Mouse (Mus musculus): Measurements from ENCODE around the gene Coq10a. TPM values are rescaled to one million over a fixed set of nuclear protein-coding genes. Genes with fewer than 3 reads are reported as not detected.
A peak's percentile ranks its signal among the peaks of the same experiment; 100 is the strongest.

Gene Coq10a
- polyA plus RNA-seq, 1 experiment = 79.1 TPM

- Histone ChIP-seq H3K27ac (ENCODE audit: insufficient read depth, low read depth, low read length) (no peak overlapping the region), H3K4me3 (ENCODE audit: low read depth, low read length) (no peak overlapping the region), H3K36me3 (ENCODE audit: control insufficient read depth, insufficient read depth, low read length) (peaks cover 70% of the 10 kb centered on the region), H3K4me1 (ENCODE audit: control insufficient read depth, insufficient read depth, insufficient read length, low read length) (no peaks in the 10 kb centered on the region), H3K27me3 (ENCODE audit: control insufficient read depth, insufficient read depth, low read length) (no peaks in the 10 kb centered on the region)
- WGBS = 42% methylated on average over 2 of the region's 2 CpGs
- TF ChIP-seq CTCF (IDR thresholded peaks at IDR 0.05; ENCODE audit: extremely low read depth, insufficient read length, insufficient replicate concordance, low read depth, low read length) (peak; percentile 43; the same call in 1 of the 2 replicates), POLR2A (IDR thresholded peaks at IDR 0.05; ENCODE audit: low read depth, low read length) (no peak)
Observed at GRCm38 (mm10) chr10:128358796-128359195, 10.0 kb downstream of the Coq10a start.

- peaks cover 40% of the 10 kb centered on the region for H3K36me3 ChIP-seq (ENCODE audit: control insufficient read depth, insufficient read depth, low read length)
- H3K4me1 ChIP-seq (ENCODE audit: control insufficient read depth, insufficient read depth, insufficient read length, low read length) = peaks cover 6% of the 10 kb centered on the region; the same call in 1 of the 2 replicates
- TF ChIP-seq CTCF (IDR thresholded peaks at IDR 0.05; ENCODE audit: extremely low read depth, insufficient read length, insufficient replicate concordance, low read depth, low read length) (no peak), POLR2A (IDR thresholded peaks at IDR 0.05; ENCODE audit: low read depth, low read length) (no peak)
- WGBS = 87% methylated on average over 8 of the region's 8 CpGs
- no peaks in the 10 kb centered on the region for H3K27me3 ChIP-seq (ENCODE audit: control insufficient read depth, insufficient read depth, low read length)
- no peak overlapping the region for H3K4me3 ChIP-seq (ENCODE audit: low read depth, low read length)
- H3K27ac ChIP-seq (ENCODE audit: insufficient read depth, low read depth, low read length) = no peak overlapping the region
Observed at GRCm38 (mm10) chr10:128347541-128347940, 21.3 kb downstream of the Coq10a start.

- Histone ChIP-seq H3K4me3 (ENCODE audit: low read depth, low read length) (no peak overlapping the region; the same call in 1 of the 2 replicates), H3K36me3 (ENCODE audit: control insufficient read depth, insufficient read depth, low read length) (peaks cover 18% of the 10 kb centered on the region), H3K27me3 (ENCODE audit: control insufficient read depth, insufficient read depth, low read length) (no peaks in the 10 kb centered on the region), H3K4me1 (ENCODE audit: control insufficient read depth, insufficient read depth, insufficient read length, low read length) (peaks cover 6% of the 10 kb centered on the region; the same call in 1 of the 2 replicates), H3K27ac (ENCODE audit: insufficient read depth, low read depth, low read length) (peak overlapping the region; percentile 90)
- TF ChIP-seq CTCF (IDR thresholded peaks at IDR 0.05; ENCODE audit: extremely low read depth, insufficient read length, insufficient replicate concordance, low read depth, low read length) = no peak; the same call in 1 of the 2 replicates
- no peak; the same call in 1 of the 2 replicates for TF ChIP-seq POLR2A (IDR thresholded peaks at IDR 0.05; ENCODE audit: low read depth, low read length)
- 3% methylated on average over 7 of the region's 7 CpGs for WGBS
Observed at GRCm38 (mm10) chr10:128344568-128345275, 24.1 kb downstream of the Coq10a start.

- Histone ChIP-seq H3K4me3 (ENCODE audit: low read depth, low read length) (no peak overlapping the region), H3K27me3 (ENCODE audit: control insufficient read depth, insufficient read depth, low read length) (no peaks in the 10 kb centered on the region), H3K27ac (ENCODE audit: insufficient read depth, low read depth, low read length) (peak overlapping the region; percentile 56; the same call in 1 of the 2 replicates), H3K36me3 (ENCODE audit: control insufficient read depth, insufficient read depth, low read length) (peaks cover 20% of the 10 kb centered on the region), H3K4me1 (ENCODE audit: control insufficient read depth, insufficient read depth, insufficient read length, low read length) (peaks cover 6% of the 10 kb centered on the region; the same call in 1 of the 2 replicates)
- no peak for TF ChIP-seq CTCF (IDR thresholded peaks at IDR 0.05; ENCODE audit: extremely low read depth, insufficient read length, insufficient replicate concordance, low read depth, low read length)
- WGBS = 72% methylated on average over 1 of the region's 1 CpGs
Observed at GRCm38 (mm10) chr10:128343436-128343835, 25.4 kb downstream of the Coq10a start.

- Histone ChIP-seq H3K36me3 (ENCODE audit: control insufficient read depth, insufficient read depth, low read length) (peaks cover 14% of the 10 kb centered on the region), H3K27ac (ENCODE audit: insufficient read depth, low read depth, low read length) (peak overlapping the region; percentile 6; the same call in 1 of the 2 replicates), H3K27me3 (ENCODE audit: control insufficient read depth, insufficient read depth, low read length) (no peaks in the 10 kb centered on the region), H3K4me3 (ENCODE audit: low read depth, low read length) (no peak overlapping the region), H3K4me1 (ENCODE audit: control insufficient read depth, insufficient read depth, insufficient read length, low read length) (peaks cover 6% of the 10 kb centered on the region; the same call in 1 of the 2 replicates)
- TF ChIP-seq CTCF (IDR thresholded peaks at IDR 0.05; ENCODE audit: extremely low read depth, insufficient read length, insufficient replicate concordance, low read depth, low read length) (peak; percentile 26; the same call in 1 of the 2 replicates), POLR2A (IDR thresholded peaks at IDR 0.05; ENCODE audit: low read depth, low read length) (no peak)
- 53% methylated on average over 2 of the region's 2 CpGs for WGBS
Observed at GRCm38 (mm10) chr10:128340257-128340656, 28.5 kb downstream of the Coq10a start.

- H3K36me3 ChIP-seq (ENCODE audit: control insufficient read depth, insufficient read depth, low read length) = peaks cover 14% of the 10 kb centered on the region
- WGBS = 43% methylated on average over 2 of the region's 2 CpGs
- peak overlapping the region; percentile 59 for H3K27ac ChIP-seq (ENCODE audit: insufficient read depth, low read depth, low read length)
- H3K4me1 ChIP-seq (ENCODE audit: control insufficient read depth, insufficient read depth, insufficient read length, low read length) = no peaks in the 10 kb centered on the region; the same call in none of the 2 replicates
- no peak overlapping the region for H3K4me3 ChIP-seq (ENCODE audit: low read depth, low read length)
- no peak for TF ChIP-seq POLR2A (IDR thresholded peaks at IDR 0.05; ENCODE audit: low read depth, low read length)
- TF ChIP-seq CTCF (IDR thresholded peaks at IDR 0.05; ENCODE audit: extremely low read depth, insufficient read length, insufficient replicate concordance, low read depth, low read length) = no peak
- no peaks in the 10 kb centered on the region for H3K27me3 ChIP-seq (ENCODE audit: control insufficient read depth, insufficient read depth, low read length)
Observed at GRCm38 (mm10) chr10:128338948-128339347, 29.8 kb downstream of the Coq10a start.

GRCm38 (mm10) chr10:128338415-128338814, 30.4 kb downstream of the Coq10a start:
- Histone ChIP-seq H3K4me3 (ENCODE audit: low read depth, low read length) (peak overlapping the region; percentile 76), H3K36me3 (ENCODE audit: control insufficient read depth, insufficient read depth, low read length) (peaks cover 12% of the 10 kb centered on the region), H3K27me3 (ENCODE audit: control insufficient read depth, insufficient read depth, low read length) (no peaks in the 10 kb centered on the region), H3K4me1 (ENCODE audit: control insufficient read depth, insufficient read depth, insufficient read length, low read length) (peaks cover 2% of the 10 kb centered on the region), H3K27ac (ENCODE audit: insufficient read depth, low read depth, low read length) (peak overlapping the region; percentile 95)
- 4% methylated on average over 5 of the region's 5 CpGs for WGBS
- TF ChIP-seq POLR2A (IDR thresholded peaks at IDR 0.05; ENCODE audit: low read depth, low read length) (no peak), CTCF (IDR thresholded peaks at IDR 0.05; ENCODE audit: extremely low read depth, insufficient read length, insufficient replicate concordance, low read depth, low read length) (no peak)

All from small intestine, adult 2 months (tissue).